Comparison of ENCODE assay signal across 35 mouse cellular contexts in the genomic region with DNA sequence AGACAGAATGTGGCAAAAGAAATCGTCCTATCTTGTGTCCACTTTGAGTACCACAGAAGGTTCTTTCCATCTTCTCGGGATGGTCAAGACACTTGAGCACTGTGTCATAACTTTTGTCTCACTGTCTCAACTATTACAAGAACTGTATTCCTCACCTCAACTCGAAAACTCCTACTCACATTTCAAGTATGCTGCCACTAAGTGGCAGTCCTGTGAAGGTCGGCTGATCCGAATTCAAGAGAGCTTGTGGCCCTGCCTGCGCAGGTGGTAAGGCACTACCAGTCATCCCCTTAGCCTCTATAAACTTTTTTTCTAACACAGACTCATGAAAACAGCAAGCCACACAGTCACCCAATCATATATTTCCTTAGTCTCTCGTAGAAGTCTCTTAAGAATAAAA.
"Had no signal": no experiment of that assay in that cellular context is flagged by ENCODE, and none has a peak within 500 bp of the region (broad histone marks: within the 10 kb centered on the region; RNA-seq: fewer than 3 reads in every experiment).

No protein-coding gene starts in this region.

- H3K9ac ChIP-seq: heart, embryonic 12.5 days; heart, embryonic 13.5 days; heart, embryonic 15.5 days; hindbrain, embryonic 12.5 days; hindbrain, embryonic 13.5 days; hindbrain, embryonic 14.5 days; hindbrain, embryonic 15.5 days; intestine, embryonic 15.5 days; kidney, embryonic 15.5 days had no signal

- DNase-seq: heart, postnatal 10 days; heart, postnatal 14 days; heart, postnatal 36 days; heart, postnatal 4 days; kidney, adult 11 months; kidney, adult 18-20 months; kidney, adult 2 months; kidney, adult 8-10 months; kidney, adult 9 months; kidney, postnatal 10 days; kidney, postnatal 14 days; kidney, postnatal 25 days; kidney, postnatal 36 days; kidney, postnatal 4 days; layer of hippocampus, adult 9-11 months; layer of hippocampus, postnatal 36 days had no signal

- ATAC-seq: hindbrain, embryonic 16.5 days; hindbrain, postnatal 0 days; inflammation-experienced regulatory T-cells, adult 6 months; intestine, embryonic 15.5 days; intestine, embryonic 16.5 days; intestine, postnatal 0 days had no signal

- H3K4me2 ChIP-seq: heart, embryonic 11.5 days; heart, embryonic 12.5 days; heart, embryonic 13.5 days; heart, embryonic 15.5 days; hindbrain, embryonic 12.5 days; hindbrain, embryonic 13.5 days; hindbrain, embryonic 14.5 days; hindbrain, embryonic 15.5 days; intestine, embryonic 15.5 days; kidney, embryonic 15.5 days had no signal

- H3K36me3 ChIP-seq: heart, embryonic 12.5 days; heart, embryonic 13.5 days; heart, embryonic 15.5 days; hindbrain, embryonic 10.5 days; hindbrain, embryonic 12.5 days; hindbrain, embryonic 13.5 days; hindbrain, embryonic 15.5 days; intestine, embryonic 15.5 days; kidney, embryonic 15.5 days had no signal

- H3K9me3 ChIP-seq: heart, embryonic 12.5 days; heart, embryonic 13.5 days; heart, embryonic 15.5 days; hindbrain, embryonic 10.5 days; hindbrain, embryonic 12.5 days; hindbrain, embryonic 13.5 days; hindbrain, embryonic 15.5 days; intestine, embryonic 15.5 days; kidney, embryonic 15.5 days had no signal

- H3K27me3 ChIP-seq: heart, embryonic 12.5 days; heart, embryonic 13.5 days; heart, embryonic 15.5 days; hindbrain, embryonic 12.5 days; hindbrain, embryonic 13.5 days; hindbrain, embryonic 15.5 days; intestine, embryonic 15.5 days; kidney, embryonic 15.5 days had no signal

- H3K27ac ChIP-seq: heart, embryonic 13.5 days; heart, embryonic 15.5 days; hindbrain, embryonic 10.5 days; hindbrain, embryonic 12.5 days; hindbrain, embryonic 13.5 days; hindbrain, embryonic 14.5 days; hindbrain, embryonic 15.5 days; hindbrain, postnatal 0 days; intestine, embryonic 15.5 days; kidney, embryonic 15.5 days; kidney, postnatal 0 days; layer of hippocampus, adult 2 months; left cerebral cortex, adult 2 months had no signal

- H3K4me1 ChIP-seq: heart, embryonic 15.5 days; hindbrain, embryonic 10.5 days; hindbrain, embryonic 12.5 days; hindbrain, embryonic 13.5 days; hindbrain, embryonic 15.5 days; intestine, embryonic 15.5 days; kidney, embryonic 15.5 days had no signal

- H3K4me3 ChIP-seq: heart, embryonic 12.5 days; heart, embryonic 13.5 days; heart, embryonic 15.5 days; hindbrain, embryonic 10.5 days; hindbrain, embryonic 12.5 days; hindbrain, embryonic 13.5 days; hindbrain, embryonic 15.5 days; intestine, embryonic 15.5 days; kidney, embryonic 15.5 days; layer of hippocampus, adult 2 months; left cerebral cortex, adult 2 months had no signal
